Mouse (Mus musculus) embryonic facial prominence, embryonic 14.5 days (tissue): Measurements from ENCODE around the gene Frmpd4. TPM values are rescaled to one million over a fixed set of nuclear protein-coding genes. Genes with fewer than 3 reads are reported as not detected.

ENCODE experiments used
- ATAC-seq: fragments of 200-750 bp; cut with Nextera tagmentation; 2 replicates; pipeline ENCODE4 v1.8.0; 2017; ENCODE audit warnings: low read depth, moderate number of reproducible peaks, moderate TSS enrichment
- DNase-seq: peaks from one replicate; pipeline ENCODE4 v3.0.0-alpha.2; 2015; ENCODE audit warnings: low spot score
- H3K27ac ChIP-seq: fragments of 300-500 bp; sonication (generic); replicated peaks from 2 replicates; pipeline ENCODE4 v1.5.1; 2014; ENCODE audit warnings: low read depth, mild to moderate bottlenecking, low read length, moderate library complexity
- H3K27me3 ChIP-seq: fragments of 300-500 bp; sonication (generic); replicated peaks from 2 replicates; pipeline ENCODE4 v1.6.1; 2014; ENCODE audit warnings: low read length; ENCODE audit not compliant: control insufficient read depth, insufficient read depth
- H3K36me3 ChIP-seq: fragments of 300-500 bp; sonication (generic); 2 replicates; pipeline ENCODE4 v1.6.1; 2014; ENCODE audit warnings: low read length, mixed read lengths; ENCODE audit not compliant: control insufficient read depth, insufficient read depth
- H3K4me1 ChIP-seq: fragments of 300-500 bp; sonication (generic); 2 replicates; pipeline ENCODE4 v1.6.1; 2014; ENCODE audit warnings: antibody characterized with exemption, low read length; ENCODE audit not compliant: control insufficient read depth, insufficient read depth
- H3K4me2 ChIP-seq: fragments of 300-500 bp; sonication (generic); 2 replicates; pipeline ENCODE4 v1.6.1; 2014; ENCODE audit warnings: low read depth, mild to moderate bottlenecking, low read length, moderate library complexity, mixed read lengths
- H3K4me3 ChIP-seq: fragments of 300-500 bp; sonication (generic); 2 replicates; pipeline ENCODE4 v1.5.1; 2014; ENCODE audit warnings: low read depth, mild to moderate bottlenecking, low read length
- H3K9ac ChIP-seq: fragments of 300-500 bp; sonication (generic); 2 replicates; pipeline ENCODE4 v1.6.1; 2014; ENCODE audit warnings: low read depth, mild to moderate bottlenecking, low read length, moderate library complexity, mixed read lengths
- H3K9me3 ChIP-seq: fragments of 300-500 bp; sonication (generic); 2 replicates; pipeline ENCODE4 v1.6.1; 2016; ENCODE audit warnings: low read length; ENCODE audit not compliant: control insufficient read depth
- WGBS: fragments of 180-500 bp; shearing (Covaris S2); extraction: QIAGEN DNeasy Blood & Tissue Kit; methylation state at CpG from one replicate; pipeline ENCODE4 v1.1.7; 2014; 5-methylcytosine and 5-hydroxymethylcytosine counted together
- polyA plus RNA-seq: library from polyadenylated mRNA; unstranded; fragments of >200 nt; fragmentation: Nextera tagmentation; extraction: Ambion mirVana; gene quantifications from 2 replicates; pipeline ENCODE4 v1.2.1, GENCODE M21; 2014

The Frmpd4 gene
- polyA plus RNA-seq, 1 experiment from 2014 or later, result 0.72 TPM

GRCm38 (mm10) chrX:168207034-168207433, 370.0 kb downstream of the Frmpd4 start:
- DNase-seq, result no peak
- Histone ChIP-seq H3K9me3 (no peaks in the 10 kb centered on the region), H3K4me2 (no peak overlapping the region), H3K36me3 (no peaks in the 10 kb centered on the region), H3K4me1 (no peaks in the 10 kb centered on the region), H3K27me3 (peaks cover 9% of the 10 kb centered on the region), H3K4me3 (no peak overlapping the region), H3K9ac (no peak overlapping the region), H3K27ac (no peak overlapping the region)
- ATAC-seq, result no peak
- whole genome bisulfite sequencing, result 83% methylated on average over 3 of the region's 3 CpGs

- 36% methylated on average over 1 of the region's 1 CpGs for WGBS
- Histone ChIP-seq H3K4me2 (no peak overlapping the region), H3K27me3 (peaks cover 3% of the 10 kb centered on the region; the same call in 1 of the 2 replicates), H3K27ac (no peak overlapping the region), H3K36me3 (no peaks in the 10 kb centered on the region), H3K4me1 (no peaks in the 10 kb centered on the region), H3K9ac (no peak overlapping the region), H3K9me3 (no peaks in the 10 kb centered on the region), H3K4me3 (no peak overlapping the region)
- DNase-seq (peak; percentile 2), ATAC-seq (no peak)
These were observed 385.1 kb downstream of the Frmpd4 start for GRCm38 (mm10) chrX:168191944-168192343.

GRCm38 (mm10) chrX:168189563-168189962, 387.5 kb downstream of the Frmpd4 start:
- Histone ChIP-seq H3K4me2 (no peak overlapping the region), H3K4me1 (no peaks in the 10 kb centered on the region), H3K27me3 (peaks cover 3% of the 10 kb centered on the region; the same call in 1 of the 2 replicates), H3K36me3 (no peaks in the 10 kb centered on the region), H3K27ac (no peak overlapping the region), H3K9ac (no peak overlapping the region), H3K4me3 (no peak overlapping the region), H3K9me3 (no peaks in the 10 kb centered on the region)
- WGBS, result 80% methylated on average over 8 of the region's 8 CpGs
- DNase-seq, result no peak
- no peak for ATAC-seq

GRCm38 (mm10) chrX:168163001-168163400, 414.0 kb downstream of the Frmpd4 start:
- peaks cover 3% of the 10 kb centered on the region; the same call in 1 of the 2 replicates for H3K27me3 ChIP-seq
- no peaks in the 10 kb centered on the region for H3K4me1 ChIP-seq
- H3K27ac ChIP-seq, result no peak overlapping the region
- no peak overlapping the region for H3K4me3 ChIP-seq
- H3K4me2 ChIP-seq, result no peak overlapping the region
- no peaks in the 10 kb centered on the region for H3K36me3 ChIP-seq
- H3K9me3 ChIP-seq, result no peaks in the 10 kb centered on the region
- no peak overlapping the region for H3K9ac ChIP-seq
- DNase-seq (no peak), ATAC-seq (no peak)

GRCm38 (mm10) chrX:168158866-168159265, 418.2 kb downstream of the Frmpd4 start:
- H3K36me3 ChIP-seq, result no peaks in the 10 kb centered on the region
- WGBS, result 57% methylated on average over 3 of the region's 3 CpGs
- no peak for ATAC-seq

GRCm38 (mm10) chrX:168141051-168141450, 436.0 kb downstream of the Frmpd4 start:
- Histone ChIP-seq H3K4me3 (no peak overlapping the region), H3K36me3 (no peaks in the 10 kb centered on the region), H3K27ac (no peak overlapping the region), H3K4me2 (no peak overlapping the region), H3K9ac (no peak overlapping the region), H3K4me1 (no peaks in the 10 kb centered on the region), H3K27me3 (peaks cover 18% of the 10 kb centered on the region; the same call in 1 of the 2 replicates), H3K9me3 (no peaks in the 10 kb centered on the region)
- DNase-seq (no peak), ATAC-seq (no peak)

More at GRCm38 (mm10) chrX:168158866-168159265, 418.2 kb downstream of the Frmpd4 start:
- no peaks in the 10 kb centered on the region for H3K9me3 ChIP-seq
- DNase-seq, result no peak
- H3K27ac ChIP-seq, result no peak overlapping the region
- H3K9ac ChIP-seq, result no peak overlapping the region
- H3K4me1 ChIP-seq, result no peaks in the 10 kb centered on the region
- peaks cover 14% of the 10 kb centered on the region for H3K27me3 ChIP-seq
- no peak overlapping the region for H3K4me2 ChIP-seq
- no peak overlapping the region for H3K4me3 ChIP-seq

GRCm38 (mm10) chrX:168124043-168124442, 453.0 kb downstream of the Frmpd4 start:
- Histone ChIP-seq H3K9me3 (no peaks in the 10 kb centered on the region), H3K4me2 (peak overlapping the region; percentile 66), H3K9ac (no peak overlapping the region), H3K27ac (no peak overlapping the region), H3K36me3 (no peaks in the 10 kb centered on the region), H3K4me1 (no peaks in the 10 kb centered on the region), H3K27me3 (peaks cover 50% of the 10 kb centered on the region), H3K4me3 (peak overlapping the region; percentile 42)
- 16% methylated on average over 8 of the region's 8 CpGs for WGBS
- ATAC-seq, result no peak
- DNase-seq, result peak; percentile 3

GRCm38 (mm10) chrX:168123589-168123965, 453.5 kb downstream of the Frmpd4 start:
- ATAC-seq (peak; percentile 18; the same call in 1 of the 2 replicates), DNase-seq (no peak)
- Histone ChIP-seq H3K36me3 (no peaks in the 10 kb centered on the region), H3K9me3 (no peaks in the 10 kb centered on the region), H3K27me3 (peaks cover 50% of the 10 kb centered on the region), H3K27ac (no peak overlapping the region), H3K4me1 (no peaks in the 10 kb centered on the region), H3K4me2 (peak overlapping the region; percentile 66), H3K9ac (peak overlapping the region; percentile 46), H3K4me3 (peak overlapping the region; percentile 42)
- 16% methylated on average over 10 of the region's 11 CpGs for WGBS

- peak overlapping the region; percentile 66 for H3K4me2 ChIP-seq
- peaks cover 54% of the 10 kb centered on the region for H3K27me3 ChIP-seq
- no peaks in the 10 kb centered on the region for H3K9me3 ChIP-seq
- WGBS, result 19% methylated on average over 15 of the region's 42 CpGs
- H3K9ac ChIP-seq, result peak overlapping the region; percentile 46
- peak overlapping the region; percentile 42 for H3K4me3 ChIP-seq
- DNase-seq, result peak; percentile 13
- H3K4me1 ChIP-seq, result no peaks in the 10 kb centered on the region
- H3K36me3 ChIP-seq, result no peaks in the 10 kb centered on the region
- peak; percentile 89 for ATAC-seq
- H3K27ac ChIP-seq, result no peak overlapping the region
These were observed 454.0 kb downstream of the Frmpd4 start for GRCm38 (mm10) chrX:168122806-168123588.
